Mouse (Mus musculus) ZHBTc4 (cell line): ENCODE results near the gene Mrps21.
A peak's percentile ranks its signal among the peaks of the same experiment; 100 is the strongest.
"Not testable (repeated sequence)": the region's sequence is repeated elsewhere in the genome, so short reads cannot be mapped to it uniquely, and the experiment has no call there.

Source experiments
- DNase-seq: peaks from one replicate; pipeline ENCODE4 v3.0.0-alpha.2; 2011; ENCODE audit warnings: low read depth, low spot score

Gene Mrps21

DNA sequence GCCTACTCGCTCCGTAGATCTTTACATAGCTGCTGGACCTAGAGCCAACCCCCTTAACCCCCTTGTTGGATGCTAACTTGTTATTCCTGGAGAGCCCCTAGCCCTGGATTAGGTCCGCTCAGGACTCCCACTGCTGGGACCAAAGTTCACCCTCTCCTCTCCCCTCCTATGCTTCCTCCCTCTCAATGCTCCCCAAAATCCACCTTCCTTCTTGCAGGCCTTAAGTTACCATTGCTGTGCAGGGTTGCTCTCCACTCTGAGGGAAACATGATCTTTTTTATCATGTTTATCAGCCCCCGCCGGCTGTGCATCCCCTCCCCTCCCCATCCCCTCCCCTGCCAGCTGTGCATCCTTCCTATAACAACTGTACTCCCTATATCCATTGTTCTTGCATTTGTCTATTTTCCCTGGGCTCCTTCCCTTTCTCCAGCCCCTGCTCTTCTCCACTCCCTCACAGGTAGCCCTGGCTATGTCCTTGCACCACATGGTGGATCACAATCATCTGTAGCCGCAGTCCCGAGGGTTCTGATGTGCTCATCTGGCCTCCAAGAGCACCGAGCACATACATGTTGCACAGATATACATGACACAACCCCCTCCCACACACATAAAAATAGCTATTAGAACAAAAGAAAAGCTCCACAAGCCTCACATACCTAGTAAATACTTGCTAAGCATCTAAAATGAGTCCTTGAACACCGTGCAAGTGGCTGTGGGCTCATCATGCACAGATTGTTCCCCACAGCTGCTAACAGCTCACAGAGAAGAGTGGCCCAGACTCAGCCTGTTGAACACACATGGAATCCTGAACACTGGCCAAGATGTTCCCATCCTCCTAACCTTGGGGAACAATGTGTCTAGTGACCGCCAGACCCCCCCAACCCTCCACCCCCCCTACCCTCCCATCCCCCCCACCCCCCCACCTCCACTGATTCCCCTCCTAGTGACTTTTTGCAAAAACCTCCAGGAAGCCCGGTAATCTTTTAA lies 21.0 kb upstream of the Mrps21 start:
- no peak for DNase-seq

DNA sequence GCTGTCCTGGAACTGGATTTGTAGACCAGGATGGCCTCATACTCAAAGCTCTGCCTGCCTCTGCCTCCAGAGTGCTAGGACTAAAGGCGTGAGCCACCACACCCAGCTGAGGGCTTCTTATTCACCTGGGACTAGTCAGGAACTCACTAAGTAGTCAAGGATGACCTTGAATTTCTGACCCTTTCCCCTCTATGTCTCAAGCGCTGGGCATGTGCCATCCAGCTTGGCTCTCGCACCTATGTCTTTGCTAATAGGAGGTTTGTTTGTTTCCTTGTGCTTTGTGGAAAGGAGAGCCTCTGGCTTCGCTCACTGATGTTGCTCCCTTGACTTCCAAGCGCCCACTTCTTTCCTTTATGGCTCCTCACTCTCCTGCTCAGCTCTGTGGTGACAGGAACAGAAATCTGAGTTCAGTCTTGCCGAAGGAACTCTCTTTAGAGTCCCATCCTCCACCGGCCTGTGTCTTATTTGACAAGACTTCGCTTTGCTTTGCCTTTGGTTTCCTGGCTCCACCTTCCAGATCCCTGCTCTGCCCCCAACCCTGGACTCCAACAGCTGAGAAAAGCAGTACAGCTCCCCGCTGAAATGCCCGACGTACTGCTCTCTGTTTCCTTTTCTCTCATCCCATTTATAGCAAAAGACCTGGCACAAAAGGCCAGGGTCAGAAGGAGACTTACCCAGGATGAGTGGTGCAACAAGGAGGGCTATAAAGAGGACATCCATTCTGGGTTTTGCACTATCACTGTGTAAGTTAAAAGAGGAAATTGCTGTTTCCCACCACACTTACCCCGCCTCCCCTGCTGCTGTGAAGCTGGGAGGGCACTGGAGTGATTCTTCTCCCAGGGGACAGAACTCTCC lies 20.1 kb upstream of the Mrps21 start, which contains the start of gene BC028528:
BC028528 (minus strand) TSS at position 795 of the 855 bp plus-strand sequence.
- peak; percentile 61 for DNase-seq

DNA sequence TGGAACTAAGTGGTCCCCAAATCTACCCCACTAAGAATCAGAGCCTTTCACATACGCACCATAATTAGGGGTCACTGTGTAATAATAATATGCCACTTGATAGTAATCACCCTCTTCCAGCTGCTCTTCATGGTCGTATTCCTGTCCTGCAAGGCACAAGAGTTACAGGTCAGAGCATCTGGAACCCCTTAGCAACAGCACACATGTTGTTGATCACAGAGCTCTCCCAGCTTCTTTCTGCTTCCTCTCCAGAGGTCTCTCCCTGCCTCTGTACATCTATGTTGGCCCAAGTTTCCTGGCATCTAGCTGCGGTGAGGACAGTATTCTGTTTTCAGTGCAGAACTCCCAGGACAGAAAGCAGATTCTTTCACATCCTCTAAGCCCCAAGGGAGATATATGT lies 18.3 kb upstream of the Mrps21 start:
- no peak for DNase-seq

DNA sequence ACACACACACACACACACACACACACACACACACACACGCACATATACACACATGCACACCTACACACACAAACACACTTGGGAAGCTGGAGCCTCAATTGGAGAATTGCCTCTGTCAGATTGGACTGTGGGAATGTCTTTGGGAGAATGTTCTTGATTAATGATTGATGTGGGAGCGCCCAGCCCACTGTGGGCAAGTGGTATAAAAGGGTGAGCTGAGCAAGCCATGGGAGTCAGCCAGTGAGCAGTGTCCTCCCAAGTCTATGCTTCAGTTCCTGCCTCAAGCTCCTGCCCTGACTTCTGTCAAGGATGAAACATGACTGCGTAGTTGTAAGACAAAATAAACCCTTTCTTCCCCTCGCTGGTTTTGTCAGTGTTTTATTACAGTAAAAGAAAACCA lies 16.3 kb upstream of the Mrps21 start:
- no peak for DNase-seq

DNA sequence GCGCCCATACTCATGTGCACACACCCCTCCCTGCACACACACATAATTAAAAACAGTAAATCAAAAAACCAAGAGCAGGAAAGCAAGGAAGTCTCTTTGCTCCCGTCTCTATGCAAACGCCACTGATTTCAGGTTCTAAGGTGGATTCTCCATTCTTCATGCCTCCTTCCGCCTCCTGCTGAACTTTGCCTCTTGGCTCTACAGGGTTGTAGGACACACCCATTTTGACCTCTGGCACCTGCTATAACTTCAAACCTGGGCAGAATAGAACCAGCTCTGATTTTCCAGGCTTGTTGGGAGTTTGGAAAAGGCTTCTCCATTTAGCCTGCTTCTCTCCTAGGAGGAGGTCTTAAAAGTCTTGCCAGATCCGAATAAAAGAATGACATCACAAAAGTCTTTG lies 13.1 kb upstream of the Mrps21 start:
- no peak for DNase-seq

DNA sequence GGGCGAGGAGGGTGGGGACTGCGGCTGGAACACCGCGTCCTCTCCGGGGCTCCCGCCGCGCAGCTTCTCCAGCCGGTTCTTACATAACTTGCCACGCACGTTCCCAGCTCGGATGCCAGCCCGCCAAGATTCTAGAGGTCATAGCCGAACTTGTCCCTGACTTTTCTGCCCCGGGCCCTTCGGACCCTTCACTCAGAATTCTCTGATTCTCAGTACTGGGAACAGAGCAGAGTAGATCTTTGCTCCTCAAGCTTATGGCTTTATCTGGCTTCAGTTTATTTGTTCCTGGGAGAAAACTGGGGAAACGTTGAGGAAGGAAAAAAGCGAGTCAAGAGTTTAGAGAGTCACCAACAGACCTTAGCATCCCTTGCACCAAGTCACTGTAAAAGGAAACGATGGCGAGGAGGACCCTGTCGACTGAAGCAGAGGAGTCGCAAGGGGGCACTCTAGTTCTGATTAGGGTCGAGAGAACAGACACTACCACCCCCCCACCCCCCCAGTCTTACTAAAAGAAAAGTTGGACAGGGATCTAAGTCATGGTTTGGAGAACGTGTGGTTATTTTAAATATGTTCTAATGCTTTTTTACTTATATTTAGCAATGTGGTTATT lies 11.6 kb upstream of the Mrps21 start:
- DNase-seq: peak; percentile 56

DNA sequence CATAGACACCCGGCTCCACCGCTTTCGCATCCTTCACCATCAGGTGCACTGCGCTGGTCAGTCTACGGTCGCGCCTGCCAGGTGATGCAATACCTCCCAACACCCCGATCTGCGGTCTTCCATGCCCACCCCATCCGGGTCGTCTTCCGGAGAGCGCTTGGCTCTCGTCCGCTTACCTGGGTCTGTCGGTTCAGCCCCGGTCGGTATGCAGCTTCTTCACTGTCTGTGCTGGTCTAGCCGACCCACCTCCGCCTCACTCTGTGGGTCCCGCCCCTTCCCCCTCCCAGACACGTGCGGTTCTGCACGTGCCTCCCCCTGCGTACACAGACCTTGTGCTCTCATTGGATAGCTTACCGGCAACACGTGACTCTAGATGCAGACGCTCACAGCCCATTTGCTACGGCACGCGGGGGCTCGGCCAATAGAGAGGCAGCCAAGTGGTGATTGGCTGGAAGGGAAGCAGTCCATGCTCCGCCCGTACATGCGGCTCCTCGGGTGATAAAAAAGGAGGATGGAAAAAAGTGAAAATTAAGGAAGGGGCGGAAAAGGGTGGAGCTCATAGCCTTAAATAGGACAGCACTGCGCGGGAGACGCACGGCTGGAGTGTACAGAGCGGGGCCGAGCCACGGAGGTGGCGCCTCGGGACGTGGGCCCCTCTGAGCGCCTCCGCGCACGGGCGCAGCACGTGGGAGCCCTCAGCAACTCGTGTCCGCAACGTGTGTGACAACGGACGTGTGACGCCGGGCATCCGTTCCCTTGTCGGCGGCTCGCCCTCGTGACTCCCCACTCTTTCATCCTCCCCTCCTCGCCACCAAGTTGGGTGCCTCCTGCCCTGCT lies 10.9 kb upstream of the Mrps21 start, which contains the start of gene Ciart:
Ciart (minus strand) TSS at position 273 of the 837 bp plus-strand sequence.
- DNase-seq: peak; percentile 99

DNA sequence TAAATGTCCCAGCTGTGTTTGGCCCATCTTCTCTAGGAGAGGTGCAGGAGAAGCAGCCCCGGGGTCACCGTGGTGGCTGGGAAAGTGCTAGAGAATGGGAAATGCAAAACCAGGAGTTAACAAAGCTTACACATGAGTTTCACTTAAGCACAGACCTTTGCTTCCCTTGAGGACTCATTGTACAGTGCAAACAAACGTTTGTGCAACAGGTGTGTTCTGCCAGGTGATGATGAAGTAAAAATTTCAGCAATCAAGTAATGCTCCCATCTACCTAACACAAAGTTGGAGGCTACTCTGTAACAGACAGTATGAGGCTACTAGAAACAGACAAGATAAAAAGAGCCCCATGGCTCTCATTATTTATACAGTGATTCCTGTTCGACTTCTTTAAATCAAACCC lies 7.7 kb upstream of the Mrps21 start:
- no peak for DNase-seq

DNA sequence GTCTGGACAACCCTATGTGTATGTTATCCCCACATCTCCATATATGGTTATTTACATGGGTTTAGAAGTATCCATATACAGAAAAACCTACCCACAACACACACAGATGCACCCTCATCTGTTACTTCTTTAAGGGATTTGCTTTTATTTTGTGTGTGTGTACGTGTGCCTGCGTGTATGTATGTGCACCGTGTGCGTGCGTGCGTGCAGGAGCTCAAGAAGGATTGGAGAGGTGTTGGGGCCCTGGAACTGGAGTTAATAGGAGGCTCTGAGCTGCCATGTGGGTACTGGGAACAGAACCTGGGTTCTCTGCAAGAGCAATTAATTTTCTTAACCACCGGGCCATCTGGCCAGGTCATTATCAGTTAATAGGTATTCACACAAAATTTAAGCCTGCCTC lies 729 bp upstream of the Mrps21 start:
- no peak for DNase-seq

DNA sequence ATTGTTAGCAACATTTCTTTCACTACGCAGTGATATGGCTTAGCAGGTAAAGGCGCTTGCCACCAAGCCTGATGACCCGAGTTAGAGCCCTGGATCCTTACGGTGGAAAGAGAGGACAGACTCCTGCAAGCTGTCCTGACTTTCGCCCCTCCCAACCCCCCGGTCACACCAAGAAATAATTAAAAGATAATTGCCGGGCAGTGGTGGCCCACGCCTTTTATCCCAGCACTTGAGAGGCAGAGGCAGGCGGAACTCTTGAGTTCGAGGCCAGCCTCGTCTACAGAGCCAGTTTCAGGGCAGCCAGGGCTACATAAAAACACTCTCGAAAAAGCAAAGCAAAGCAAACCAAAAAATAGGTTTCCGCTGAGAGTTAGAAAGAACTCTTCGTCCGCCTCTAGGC lies 343 bp downstream of the Mrps21 start:
- DNase-seq: no peak

DNA sequence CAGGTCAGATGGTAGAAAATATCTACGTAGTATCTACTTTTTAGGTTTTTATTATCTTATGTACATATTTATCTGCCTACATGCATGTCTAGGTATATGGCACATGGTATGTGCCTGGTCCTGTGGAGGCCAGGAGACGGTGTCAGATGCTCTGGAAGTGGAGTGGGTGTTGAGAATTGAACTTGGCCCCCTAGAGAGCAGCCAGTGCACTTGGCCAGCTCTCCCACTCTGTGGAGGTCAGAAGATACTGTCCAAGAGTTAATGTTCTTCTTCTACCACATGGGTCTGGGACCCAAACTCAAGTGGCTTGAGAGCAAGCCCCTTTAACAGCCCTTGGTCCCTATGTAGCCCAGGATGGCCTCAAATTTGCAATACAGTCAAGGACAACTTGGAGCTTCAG lies 3.9 kb downstream of the Mrps21 start:
- no peak for DNase-seq

DNA sequence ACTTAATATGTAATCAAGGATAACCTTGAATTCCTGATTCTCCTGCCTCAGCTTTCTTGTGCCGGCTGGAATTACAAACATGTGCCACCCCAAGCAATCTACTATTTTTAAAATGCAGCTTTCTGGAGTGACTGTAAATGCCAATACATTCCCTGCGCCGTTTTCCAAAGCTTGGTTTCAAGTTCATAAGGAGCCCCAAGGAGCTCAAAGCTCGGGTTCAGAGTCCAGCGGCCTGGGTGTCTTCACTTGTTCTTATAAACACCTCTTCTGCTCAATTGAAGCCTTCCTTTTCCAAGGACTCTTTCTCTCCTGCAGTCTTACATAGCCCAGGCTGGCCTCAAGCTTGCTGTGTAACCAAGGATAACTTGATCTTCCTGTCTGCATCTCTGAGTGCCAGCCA lies 5.2 kb downstream of the Mrps21 start:
- DNase-seq: no peak

DNA sequence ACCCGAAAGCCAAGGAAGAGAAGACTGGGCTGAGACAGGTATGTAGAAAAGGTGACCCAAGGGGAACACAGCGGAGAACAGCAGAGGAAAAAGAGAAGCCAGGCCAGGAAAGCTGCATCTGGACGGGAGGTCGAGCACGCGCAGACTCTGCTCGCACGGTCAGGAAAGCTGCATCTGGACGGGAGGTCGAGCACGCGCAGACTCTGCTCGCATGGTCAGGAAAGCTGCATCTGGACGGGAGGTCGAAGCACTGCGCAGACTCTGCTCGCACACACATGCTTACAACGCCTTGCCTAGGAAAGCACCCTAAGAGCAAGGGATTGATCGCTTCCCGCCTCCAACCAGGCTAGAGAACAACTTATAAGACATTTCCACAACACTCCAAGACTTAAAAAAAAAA lies 5.7 kb downstream of the Mrps21 start:
- DNase-seq: peak; percentile 50

DNA sequence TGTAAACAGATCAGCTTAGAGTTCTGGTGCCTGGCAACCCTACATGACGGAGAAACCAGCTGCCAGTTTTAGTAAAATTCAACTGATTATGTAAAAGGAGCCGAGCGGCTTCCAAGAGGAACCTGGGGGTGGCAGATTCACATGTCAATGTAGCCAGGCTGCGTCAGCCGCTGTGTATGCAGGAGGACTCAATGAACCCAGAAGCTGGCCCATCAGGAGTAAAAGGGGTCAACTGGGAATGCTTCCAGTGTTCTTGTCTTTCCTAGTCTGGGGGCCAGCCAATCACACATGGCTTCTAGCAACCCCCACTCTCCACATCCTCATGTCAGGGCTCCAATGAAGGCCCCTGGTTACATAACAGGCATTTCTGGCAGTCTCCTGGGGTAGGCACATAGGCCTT lies 6.3 kb downstream of the Mrps21 start:
- no peak for DNase-seq

DNA sequence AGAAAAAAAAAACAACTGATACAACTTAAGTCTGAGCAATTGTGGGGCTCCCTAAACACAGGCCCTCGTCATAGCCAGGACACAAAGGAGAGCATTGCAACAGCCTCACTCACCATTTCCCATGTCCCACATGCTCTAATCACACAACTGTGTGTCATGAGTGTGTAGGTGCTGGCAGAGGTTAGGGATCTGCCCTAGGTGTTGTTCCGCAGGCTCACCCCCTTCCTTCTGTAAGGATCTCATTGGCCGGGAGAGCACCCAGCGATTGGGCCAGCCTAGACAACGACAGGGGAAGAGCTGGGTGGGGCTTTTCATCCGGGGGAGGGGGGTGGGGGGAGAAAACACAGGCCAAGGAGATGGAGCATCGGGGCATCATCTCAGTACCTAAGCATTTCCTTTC lies 7.7 kb downstream of the Mrps21 start:
- DNase-seq: no peak

DNA sequence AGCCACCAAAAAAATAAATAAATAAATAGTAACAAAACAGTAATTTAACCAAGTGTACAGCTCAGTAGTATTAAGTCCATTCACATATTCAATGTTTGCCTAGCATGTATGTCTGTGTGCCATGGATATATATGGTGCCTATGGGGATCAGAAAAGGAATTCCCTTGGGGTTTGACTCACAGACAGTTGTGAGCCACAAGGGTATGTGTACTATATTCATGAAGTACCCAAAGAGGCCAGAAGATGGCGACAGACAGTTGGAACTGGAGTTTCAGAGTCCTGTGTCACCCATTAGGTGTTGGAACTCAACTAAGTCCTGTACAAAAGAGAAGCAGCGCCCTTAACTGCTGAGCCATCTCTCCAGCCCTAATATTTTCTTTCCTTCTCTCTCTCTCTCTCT lies 9.5 kb downstream of the Mrps21 start:
- DNase-seq: peak; percentile 94

DNA sequence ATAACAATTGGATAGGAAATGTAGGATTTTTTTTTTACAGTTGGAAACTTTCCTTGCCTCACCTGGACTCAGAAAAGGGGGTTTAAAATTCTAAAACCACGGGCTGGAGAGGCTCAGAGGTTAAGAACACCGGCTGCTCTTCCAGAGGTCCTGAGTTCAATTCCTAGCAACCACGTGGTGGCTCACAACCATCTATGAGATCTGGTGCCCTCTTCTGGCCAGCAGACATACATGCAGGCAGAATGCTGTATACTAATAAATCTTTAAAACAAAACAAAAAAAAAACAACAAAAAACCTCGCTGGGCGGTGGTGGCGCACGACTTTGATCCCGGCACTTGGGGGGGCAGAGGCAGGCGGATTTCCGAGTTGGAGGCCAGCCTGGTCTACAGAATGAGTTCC lies 10.1 kb downstream of the Mrps21 start:
- DNase-seq: peak; percentile 69

DNA sequence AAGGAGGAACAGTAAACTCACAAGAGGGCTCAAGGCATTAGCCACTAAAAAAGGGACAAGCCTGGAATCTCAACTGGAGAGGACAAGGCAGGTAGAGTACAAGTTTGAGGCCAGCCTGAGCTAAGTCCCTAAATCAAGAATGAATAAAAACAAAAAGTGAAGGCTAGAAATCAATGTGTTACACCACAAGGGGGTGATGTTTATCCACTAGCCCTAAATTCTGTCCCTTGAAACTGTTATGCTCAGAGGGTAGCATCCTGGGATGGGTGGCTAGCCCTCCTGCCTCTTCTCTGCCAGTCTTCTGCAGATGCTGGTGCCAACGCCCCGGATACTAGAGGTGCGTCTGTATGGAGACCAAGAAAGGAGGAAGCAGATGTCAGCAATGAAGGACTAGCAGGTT lies 11.0 kb downstream of the Mrps21 start:
- DNase-seq: peak; percentile 44

DNA sequence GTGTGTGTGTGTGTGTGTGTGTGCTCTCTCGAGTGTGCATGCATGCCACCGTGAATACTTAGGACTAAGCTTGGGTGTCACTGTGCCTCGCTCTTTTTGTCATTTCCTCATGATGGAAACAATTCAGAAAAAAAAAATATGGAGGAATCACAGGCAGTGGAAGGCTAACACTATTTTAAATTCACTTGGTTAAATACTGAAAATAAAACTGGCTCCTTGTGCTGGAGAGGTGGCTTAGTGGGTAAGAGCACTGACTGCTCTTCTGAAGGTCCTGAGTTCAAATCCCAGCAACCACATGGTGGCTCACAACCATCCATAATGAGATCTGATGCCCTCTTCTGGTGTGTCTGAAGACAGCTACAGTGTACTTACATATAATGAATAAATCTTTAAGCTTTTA lies 13.0 kb downstream of the Mrps21 start:
- DNase-seq: not testable (repeated sequence)

DNA sequence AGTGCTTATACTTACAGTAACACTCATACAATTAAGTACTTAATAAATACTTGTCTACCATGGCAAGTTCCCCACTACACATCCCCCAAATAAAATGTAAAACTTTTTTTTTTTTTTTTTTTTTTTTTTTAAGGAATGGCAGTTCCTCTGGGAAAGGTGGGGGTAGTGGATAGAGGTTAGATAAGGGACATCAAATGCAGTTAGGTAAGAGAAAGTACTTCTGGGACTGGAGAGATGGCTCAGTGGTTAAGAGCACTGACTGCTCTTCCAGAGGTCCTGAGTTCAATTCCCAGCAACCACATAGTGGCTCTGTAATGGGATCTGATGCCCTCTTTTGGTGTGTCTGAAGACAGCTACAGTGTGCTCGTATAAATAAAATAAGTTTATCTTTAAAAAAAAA lies 14.3 kb downstream of the Mrps21 start:
- not testable (repeated sequence) for DNase-seq

DNA sequence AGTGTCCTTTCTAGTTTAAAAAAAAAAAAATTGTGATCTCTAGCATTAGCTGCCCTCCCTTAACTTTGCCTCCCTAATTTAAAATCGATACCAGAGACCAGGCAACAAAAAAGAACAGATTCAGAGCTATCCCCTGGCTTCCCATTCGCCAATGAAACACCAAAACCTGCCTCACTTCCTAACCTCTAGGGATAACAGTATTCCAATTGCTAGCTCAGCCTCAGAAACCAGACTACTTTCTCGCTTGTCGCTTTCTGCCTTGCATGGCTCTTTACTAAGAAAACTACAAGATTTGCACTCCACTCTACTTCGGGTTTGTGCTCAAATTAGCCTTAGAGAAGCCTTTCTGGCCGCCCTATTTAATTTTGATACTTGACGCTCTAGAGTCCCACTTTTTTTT lies 15.2 kb downstream of the Mrps21 start:
- DNase-seq: peak; percentile 38
